Mouse (Mus musculus) embryonic facial prominence, embryonic 11.5 days (tissue): ENCODE results near the gene Isyna1. TPM values are rescaled to one million over a fixed set of nuclear protein-coding genes. Genes with fewer than 3 reads are reported as not detected.

Source experiments
- ATAC-seq: fragments of 200-750 bp; cut with Nextera tagmentation; replicated peaks from 2 replicates; pipeline ENCODE4 v1.8.0; 2017; ENCODE audit warnings: low read depth; ENCODE audit not compliant: insufficient number of reproducible peaks, low FRiP score, low TSS enrichment
- DNase-seq: peaks from one replicate; pipeline ENCODE4 v3.0.0-alpha.2; 2015; ENCODE audit warnings: low spot score
- H3K27ac ChIP-seq: fragments of 300-500 bp; sonication (generic); replicated peaks from 2 replicates; pipeline ENCODE4 v1.5.1; 2014; ENCODE audit warnings: mild to moderate bottlenecking, low read depth, low read length, control low read depth
- H3K27me3 ChIP-seq: fragments of 300-500 bp; sonication (generic); 2 replicates; pipeline ENCODE4 v1.6.1; 2014; ENCODE audit warnings: mild to moderate bottlenecking, low read length, moderate library complexity, mixed read lengths; ENCODE audit not compliant: control insufficient read depth, insufficient read depth
- H3K36me3 ChIP-seq: fragments of 300-500 bp; sonication (generic); replicated peaks from 2 replicates; pipeline ENCODE4 v1.6.1; 2014; ENCODE audit warnings: low read depth, mild to moderate bottlenecking, low read length, moderate library complexity, mixed read lengths; ENCODE audit not compliant: control insufficient read depth, insufficient read depth
- H3K4me1 ChIP-seq: fragments of 300-500 bp; sonication (generic); 2 replicates; pipeline ENCODE4 v1.6.1; 2014; ENCODE audit warnings: low read length, mixed read lengths; ENCODE audit not compliant: control insufficient read depth, insufficient read depth
- H3K4me2 ChIP-seq: fragments of 300-500 bp; sonication (generic); 2 replicates; pipeline ENCODE4 v1.6.1; 2014; ENCODE audit warnings: low read depth, mild to moderate bottlenecking, control low read depth, low read length, moderate library complexity
- H3K4me3 ChIP-seq: fragments of 300-500 bp; sonication (generic); 2 replicates; pipeline ENCODE4 v1.5.1; 2014; ENCODE audit warnings: low read depth, low read length, control low read depth
- H3K9ac ChIP-seq: fragments of 300-500 bp; sonication (generic); replicated peaks from 2 replicates; pipeline ENCODE4 v1.6.1; 2014; ENCODE audit warnings: mild to moderate bottlenecking, control low read depth, low read length
- H3K9me3 ChIP-seq: fragments of 300-500 bp; sonication (generic); replicated peaks from 2 replicates; pipeline ENCODE4 v1.6.1; 2016; ENCODE audit warnings: mild to moderate bottlenecking, low read length, inconsistent platforms, mixed read lengths; ENCODE audit not compliant: control insufficient read depth
- polyA plus RNA-seq: library from polyadenylated mRNA; unstranded; fragments of >200 nt; fragmentation: Nextera tagmentation; extraction: Ambion mirVana; gene quantifications from 2 replicates; pipeline ENCODE4 v1.2.1, GENCODE M21; 2014

Isyna1 gene
- polyA plus RNA-seq, 1 experiment from 2014 or later, result 79.0 TPM

DNA sequence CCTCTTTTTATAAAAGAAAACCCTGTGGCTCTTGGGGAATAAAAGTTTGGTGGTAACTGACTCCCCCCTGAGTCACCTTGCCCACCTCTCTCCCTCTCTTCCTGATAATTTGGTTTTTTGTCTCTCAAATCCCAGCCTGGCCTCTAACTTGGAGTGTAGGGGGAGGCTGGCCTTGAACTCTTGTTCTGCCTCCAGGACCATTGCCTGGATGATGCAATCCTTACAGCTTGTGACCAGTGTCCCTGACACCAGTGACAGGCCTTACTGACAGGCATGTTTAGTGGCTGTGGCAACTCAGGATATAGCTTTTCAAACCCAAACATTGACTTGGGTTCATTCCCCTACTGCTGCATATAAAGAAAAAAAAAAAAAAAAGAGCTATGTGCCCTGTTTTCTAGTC lies 52.6 kb downstream of the Isyna1 start:
- H3K27ac ChIP-seq, result no peak overlapping the region
- no peak for DNase-seq
- peaks cover 8% of the 10 kb centered on the region for H3K4me1 ChIP-seq
- ATAC-seq, result no peak
- no peaks in the 10 kb centered on the region for H3K27me3 ChIP-seq
- no peaks in the 10 kb centered on the region for H3K9me3 ChIP-seq
- H3K4me3 ChIP-seq, result no peak overlapping the region
- H3K36me3 ChIP-seq, result no peaks in the 10 kb centered on the region; the same call in 1 of the 2 replicates
- H3K4me2 ChIP-seq, result no peak overlapping the region
- no peak overlapping the region for H3K9ac ChIP-seq

Other genes with a start within 250 kb of the Isyna1 start
- 20.4 and 21.0 TPM in 2 replicates for gene Upf1, start 241.1 kb upstream of the Isyna1 start, polyA plus RNA-seq
- gene Comp, start 220.8 kb upstream of the Isyna1 start, polyA plus RNA-seq, result 0.17 TPM in 1 of 2 replicates, not detected in the other
- 10.2 and 11.8 TPM in 2 replicates for gene Crtc1, start 154.8 kb upstream of the Isyna1 start, polyA plus RNA-seq
- gene Klhl26, start 117.4 kb upstream of the Isyna1 start, polyA plus RNA-seq, result 15.4 and 17.9 TPM in 2 replicates
- 25.4 and 25.7 TPM in 2 replicates for gene Tmem59l, start 107.0 kb upstream of the Isyna1 start, polyA plus RNA-seq
- gene Crlf1, start 101.2 kb upstream of the Isyna1 start, polyA plus RNA-seq, result 63.8 and 64.7 TPM in 2 replicates
- gene Rex1bd, start 87.6 kb upstream of the Isyna1 start, polyA plus RNA-seq, result 126 and 140 TPM in 2 replicates
- 783 and 884 TPM in 2 replicates for gene Uba52, start 83.6 kb upstream of the Isyna1 start, polyA plus RNA-seq
- 175 and 196 TPM in 2 replicates for gene Fkbp8, start 66.6 kb upstream of the Isyna1 start, polyA plus RNA-seq
- 47.4 and 49.9 TPM in 2 replicates for gene Kxd1, start 66.4 kb upstream of the Isyna1 start, polyA plus RNA-seq
- 15.3 and 16.1 TPM in 2 replicates for gene Ell, start 54.9 kb upstream of the Isyna1 start, polyA plus RNA-seq
- gene Ssbp4, start 14.5 kb downstream of the Isyna1 start, polyA plus RNA-seq, result 108 and 123 TPM in 2 replicates
- 0.32 and 0.98 TPM in 2 replicates for gene Lrrc25, start 21.8 kb downstream of the Isyna1 start, polyA plus RNA-seq
- gene Gdf15, start 38.1 kb downstream of the Isyna1 start, polyA plus RNA-seq, result 0.20 TPM in 1 of 2 replicates, not detected in the other
- 59.8 and 71.3 TPM in 2 replicates for gene Pgpep1, start 66.0 kb downstream of the Isyna1 start, polyA plus RNA-seq
- 323 and 334 TPM in 2 replicates for gene Lsm4, start 78.9 kb downstream of the Isyna1 start, polyA plus RNA-seq
- 94.2 and 104 TPM in 2 replicates for gene Jund, start 104.6 kb downstream of the Isyna1 start, polyA plus RNA-seq
- not detected in 2 replicates for gene Iqcn, start 109.1 kb downstream of the Isyna1 start, polyA plus RNA-seq
- not detected in 2 replicates for gene Gm3336, start 124.2 kb downstream of the Isyna1 start, polyA plus RNA-seq
- gene Pde4c, start 129.3 kb downstream of the Isyna1 start, polyA plus RNA-seq, result 0.06 and 0.20 TPM in 2 replicates
- gene Rab3a, start 160.3 kb downstream of the Isyna1 start, polyA plus RNA-seq, result 24.8 and 31.6 TPM in 2 replicates
- gene Mpv17l2, start 166.6 kb downstream of the Isyna1 start, polyA plus RNA-seq, result 25.8 and 33.5 TPM in 2 replicates
- gene Pik3r2, start 182.3 kb downstream of the Isyna1 start, polyA plus RNA-seq, result 30.1 and 33.4 TPM in 2 replicates
- 8.3 and 9.7 TPM in 2 replicates for gene Mast3, start 210.7 kb downstream of the Isyna1 start, polyA plus RNA-seq
- gene Il12rb1, start 214.1 kb downstream of the Isyna1 start, polyA plus RNA-seq, result 0.10 TPM in 1 of 2 replicates, not detected in the other
- gene Arrdc2, start 245.3 kb downstream of the Isyna1 start, polyA plus RNA-seq, result 5.1 and 5.3 TPM in 2 replicates